Mouse (Mus musculus) layer of hippocampus, adult 2 months (tissue): ENCODE results near the gene Nlgn1. TPM values are rescaled to one million over a fixed set of nuclear protein-coding genes. Genes with fewer than 3 reads are reported as not detected.

Experiments
- DNase-seq, 2 experiments: peaks; one replicate each; pipeline ENCODE4 v3.0.0; 2022; ENCODE audit warnings: low spot score in 2 of 2
- H3K27ac ChIP-seq: fragments of 200-600 bp; 2 replicates; pipeline ENCODE4 v1.8.1; 2022
- H3K4me3 ChIP-seq: fragments of 200-600 bp; 2 replicates; pipeline ENCODE4 v1.8.1; 2022; ENCODE audit warnings: mild to moderate bottlenecking
- CTCF ChIP-seq: fragments of 200-600 bp; conservative IDR thresholded peaks from 2 replicates; pipeline ENCODE4 v1.8.1; 2022; ENCODE audit warnings: antibody characterized with exemption, mild to moderate bottlenecking, moderate library complexity
- long read RNA-seq, 2 experiments: library from polyadenylated mRNA; stranded (forward); transcript quantifications; one replicate each; pipeline ENCODE4 v2.0.0; 2021; ENCODE audit warnings: borderline mapping rate in 2 of 2
- total RNA-seq, 2 experiments: library from RNA; stranded (reverse); gene quantifications; 2 replicates each; pipeline ENCODE4 v1.2.3; 2021

Gene Nlgn1
- total RNA-seq: 100 to 1,000 TPM; 108 to 116 TPM
- long read RNA-seq, experiment 1, partial matches to known transcripts: 2 of 11 reads
- long read RNA-seq, experiment 1, other reads (novel, unspliced or antisense): 9 of 11 reads
- long read RNA-seq, experiment 2, partial matches to known transcripts: 2 of 10 reads
- long read RNA-seq, experiment 2, other reads (novel, unspliced or antisense): 8 of 10 reads

- TF ChIP-seq CTCF: no peak; the same call in 1 of the 2 replicates
- no peak for DNase-seq
- H3K4me3 ChIP-seq: peak within 1 kb of the TSS; percentile 73
- H3K27ac ChIP-seq: peak within 1 kb of the TSS; percentile 89
Observed at GRCm38 (mm10) chr3:26332400-26333238, at the start of gene Nlgn1. Nlgn1 (minus strand) TSS chr3:26332460.

- no peak overlapping the region for H3K4me3 ChIP-seq
- DNase-seq: no peak
- no peak overlapping the region for H3K27ac ChIP-seq
- TF ChIP-seq CTCF: no peak
Observed at GRCm38 (mm10) chr3:26378272-26378671, 46.0 kb upstream of the Nlgn1 start.

GRCm38 (mm10) chr3:26355082-26355481 lies 22.8 kb upstream of the Nlgn1 start:
- TF ChIP-seq CTCF: no peak
- H3K27ac ChIP-seq: no peak overlapping the region
- no peak for DNase-seq
- no peak overlapping the region for H3K4me3 ChIP-seq

DNA sequence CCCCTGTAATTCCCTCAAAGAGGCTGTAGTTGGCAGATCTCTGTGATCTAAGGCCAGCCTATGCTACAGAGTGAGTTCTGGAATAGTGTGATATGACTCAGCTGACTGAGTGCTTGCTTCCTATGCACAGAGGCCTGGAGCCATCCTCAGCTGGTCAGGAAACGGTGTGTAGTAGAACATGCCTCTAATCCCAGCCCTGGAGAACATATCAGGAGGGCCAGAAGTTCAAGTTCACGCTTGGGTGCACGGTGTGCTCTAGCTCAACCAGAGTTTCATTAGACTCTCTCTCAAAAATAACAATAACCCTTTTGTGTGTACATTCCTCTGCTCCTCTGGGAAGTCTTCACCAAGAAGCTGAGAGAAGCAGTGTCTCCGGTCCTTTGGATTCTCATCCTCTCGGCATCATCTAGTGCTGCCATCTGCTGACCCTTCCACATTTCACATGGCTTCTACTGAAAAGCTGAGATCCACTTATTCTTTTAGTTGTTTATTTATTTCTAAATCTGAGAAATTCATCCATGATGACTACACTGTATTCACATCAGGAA lies 22.3 kb upstream of the Nlgn1 start:
- Histone ChIP-seq H3K27ac (no peak overlapping the region), H3K4me3 (no peak overlapping the region)
- peak; percentile 76 for TF ChIP-seq CTCF
- peak in 1 of 2 experiments; percentile 13 for DNase-seq

GRCm38 (mm10) chr3:26337495-26337894 lies 5.2 kb upstream of the Nlgn1 start:
- Histone ChIP-seq H3K4me3 (no peak overlapping the region), H3K27ac (no peak overlapping the region)
- DNase-seq: no peak
- TF ChIP-seq CTCF: no peak

DNA sequence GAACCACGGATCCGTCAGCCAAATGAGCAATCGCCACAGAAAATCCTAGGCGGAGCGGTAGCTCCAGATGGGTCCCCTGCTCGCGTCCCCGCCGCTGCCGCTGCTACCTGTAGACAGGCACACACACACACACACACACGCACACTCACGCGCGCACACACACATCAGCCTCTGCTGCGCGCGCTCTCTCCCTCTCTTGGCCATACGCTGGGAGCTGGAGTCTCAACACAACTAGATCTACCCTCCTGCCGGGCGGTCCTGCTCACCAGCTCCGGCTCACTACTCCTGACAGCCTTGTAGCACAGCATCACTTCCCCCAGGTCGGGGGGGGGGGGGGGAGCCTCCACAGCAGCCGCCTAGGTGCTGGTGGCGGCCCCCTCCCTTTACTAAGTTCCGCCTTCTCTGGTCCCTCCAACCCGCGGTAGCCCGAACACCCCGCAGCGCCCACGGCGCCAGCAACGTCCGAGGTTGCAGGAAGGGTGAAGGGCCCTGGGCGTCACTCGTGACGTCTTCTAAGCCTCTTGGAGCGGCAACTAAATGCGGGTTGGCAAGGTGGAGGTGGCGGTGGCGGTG lies 1.1 kb upstream of the Nlgn1 start:
- Histone ChIP-seq H3K27ac (peak overlapping the region; percentile 89), H3K4me3 (peak overlapping the region; percentile 73)
- no peak for TF ChIP-seq CTCF
- DNase-seq: peak in 1 of 2 experiments; percentile 38

- peak; percentile 56 to 71 for DNase-seq
- peak overlapping the region; percentile 89 for H3K27ac ChIP-seq
- TF ChIP-seq CTCF: peak; percentile 35
- H3K4me3 ChIP-seq: peak overlapping the region; percentile 73
Observed at GRCm38 (mm10) chr3:26331177-26332061, 841 bp downstream of the Nlgn1 start.

DNA sequence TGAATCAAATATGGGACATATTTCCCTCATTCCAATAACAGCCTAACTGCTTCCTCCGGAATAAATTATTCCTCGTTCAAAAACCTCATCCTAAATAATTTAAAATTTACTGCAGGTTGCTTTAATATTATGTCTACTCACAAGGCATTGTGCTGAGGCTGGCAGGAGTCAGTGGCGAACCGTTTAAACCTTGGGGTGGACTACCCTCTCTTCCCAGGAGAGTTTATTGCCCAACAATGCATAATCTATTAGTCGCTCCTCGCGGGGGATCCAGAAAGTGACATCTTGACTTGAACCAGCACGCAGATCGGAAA lies 1.4 kb downstream of the Nlgn1 start:
- Histone ChIP-seq H3K4me3 (peak overlapping the region; percentile 73), H3K27ac (peak overlapping the region; percentile 89)
- TF ChIP-seq CTCF: no peak
- DNase-seq: no peak

GRCm38 (mm10) chr3:26330019-26330418 lies 2.2 kb downstream of the Nlgn1 start:
- DNase-seq: no peak
- H3K4me3 ChIP-seq: peak overlapping the region; percentile 73
- H3K27ac ChIP-seq: peak overlapping the region; percentile 89
- no peak for TF ChIP-seq CTCF

GRCm38 (mm10) chr3:26324510-26324909 lies 7.8 kb downstream of the Nlgn1 start:
- TF ChIP-seq CTCF: no peak
- no peak for DNase-seq
- H3K4me3 ChIP-seq: no peak overlapping the region
- H3K27ac ChIP-seq: no peak overlapping the region

GRCm38 (mm10) chr3:26317397-26317796 lies 14.9 kb downstream of the Nlgn1 start:
- no peak for DNase-seq
- Histone ChIP-seq H3K4me3 (no peak overlapping the region), H3K27ac (peak overlapping the region; percentile 49; the same call in 1 of the 2 replicates)
- no peak for TF ChIP-seq CTCF

DNA sequence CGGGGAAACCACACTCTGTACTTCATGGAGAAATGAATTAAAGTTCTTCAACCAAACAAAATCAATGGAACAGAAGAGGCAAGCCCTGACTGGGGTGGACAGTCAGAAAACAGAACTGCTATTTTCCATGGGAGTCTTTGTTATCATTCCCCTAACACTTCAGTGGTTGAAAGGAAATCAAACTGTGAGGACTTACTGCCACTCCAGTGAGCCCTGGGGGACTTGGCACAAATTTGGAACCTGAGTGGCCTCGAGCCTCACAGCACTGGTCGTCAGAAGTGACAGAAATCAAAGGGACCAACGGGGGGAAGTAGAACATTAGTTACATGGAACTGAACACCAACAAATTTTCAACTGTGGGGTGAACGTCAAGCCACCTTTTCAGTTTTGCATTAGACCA lies 34.4 kb downstream of the Nlgn1 start:
- no peak overlapping the region for H3K4me3 ChIP-seq
- DNase-seq: no peak

More for the DNA sequence above, 34.4 kb downstream of the Nlgn1 start:
- H3K27ac ChIP-seq: no peak overlapping the region
- TF ChIP-seq CTCF: no peak
